Mouse (Mus musculus) bone marrow, adult 2 months (tissue): Measurements from ENCODE around the gene Fbxw25. TPM values are rescaled to one million over a fixed set of nuclear protein-coding genes. Genes with fewer than 3 reads are reported as not detected.
"Not testable (repeated sequence)": the region's sequence is repeated elsewhere in the genome, so short reads cannot be mapped to it uniquely, and the experiment has no call there.

Source experiments
- H3K27ac ChIP-seq: fragments of 200-500 bp; 2 replicates; pipeline ENCODE4 v1.5.1; 2012; ENCODE audit warnings: low read depth, mild to moderate bottlenecking, control low read depth, inconsistent platforms, low read length; ENCODE audit not compliant: control insufficient read depth, poor library complexity, insufficient read depth
- H3K4me1 ChIP-seq: fragments of 200-500 bp; 2 replicates; pipeline ENCODE4 v1.6.1; 2011; ENCODE audit warnings: low read length; ENCODE audit not compliant: control insufficient read depth, insufficient read depth
- H3K4me3 ChIP-seq: fragments of 200-500 bp; replicated peaks from 2 replicates; pipeline ENCODE3; 2011; ENCODE audit warnings: mild to moderate bottlenecking, low read depth, low read length, control low read depth; ENCODE audit not compliant: control insufficient read depth
- CTCF ChIP-seq: fragments of 200-500 bp; IDR thresholded peaks from 2 replicates; pipeline ENCODE4 v1.5.1; 2011; ENCODE audit warnings: low read length, control low read depth; ENCODE audit not compliant: control insufficient read depth, insufficient read depth
- POLR2A ChIP-seq: fragments of 200-500 bp; IDR thresholded peaks from 2 replicates; pipeline ENCODE4 v1.6.1; 2011; ENCODE audit warnings: low read depth, mild to moderate bottlenecking, control low read depth, low read length, borderline replicate concordance; ENCODE audit not compliant: control insufficient read depth
- WGBS: fragments of 180-500 bp; shearing (Covaris S2); methylation state at CpG from one replicate; pipeline ENCODE4 v1.1.7; 2018; 5-methylcytosine and 5-hydroxymethylcytosine counted together
- polyA plus RNA-seq: library from polyadenylated mRNA; stranded (reverse); fragments of >200 nt; gene quantifications from 2 replicates; pipeline ENCODE4 v1.2.4, GENCODE M21; 2011; ENCODE audit warnings: low replicate concordance; ENCODE audit not compliant: missing spikeins, insufficient read depth, insufficient read length

Gene Fbxw25
- polyA plus RNA-seq, result not detected in 2 replicates

DNA sequence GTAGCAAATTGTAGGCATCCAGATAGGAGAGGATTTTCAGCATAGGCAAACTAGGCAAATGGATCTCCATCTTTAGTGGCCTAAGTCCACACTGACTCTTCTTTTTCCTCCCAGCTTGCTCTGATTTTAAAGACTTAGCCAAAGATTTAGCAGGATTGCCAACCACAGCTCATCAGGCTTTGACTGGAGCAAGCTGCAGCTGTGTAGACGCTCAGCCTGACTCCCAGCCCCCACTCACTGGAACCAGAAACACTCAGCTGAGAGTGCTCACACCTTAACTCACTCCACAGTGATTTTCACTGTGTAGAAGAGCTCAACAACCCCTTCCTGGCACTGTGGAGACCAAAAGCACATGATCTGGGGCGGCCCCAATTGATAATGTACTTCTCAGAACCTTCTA lies at the start of gene Fbxw25:
Fbxw25 (minus strand) TSS at position 101 of the 400 bp plus-strand sequence.
- H3K27ac ChIP-seq, H3K4me3 ChIP-seq, H3K4me1 ChIP-seq: not testable (repeated sequence)
- WGBS, result 57% methylated on average over 2 of the region's 2 CpGs

DNA sequence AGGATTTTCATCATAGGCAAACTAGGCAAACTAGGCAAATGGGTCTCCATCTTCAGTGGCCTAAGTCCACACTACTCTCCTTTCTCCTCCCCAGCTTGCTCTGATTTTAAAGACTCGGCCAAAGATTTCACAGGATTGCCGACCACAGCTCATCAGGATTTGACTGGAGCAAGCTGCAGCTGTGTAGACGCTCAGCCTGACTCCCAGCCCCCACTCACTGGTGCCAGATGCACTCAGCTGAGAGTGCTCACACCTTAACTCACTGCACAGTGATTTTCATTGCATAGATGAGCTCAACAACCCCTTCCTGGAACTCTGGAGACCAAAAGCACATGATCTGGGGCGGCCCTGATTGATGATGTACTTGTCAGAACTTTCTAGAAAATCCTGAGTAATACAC lies 38.1 kb upstream of the Fbxw25 start, which contains the start of gene Fbxw18:
Fbxw18 (minus strand) TSS at position 101 of the 400 bp plus-strand sequence.
- not testable (repeated sequence) for H3K4me3 ChIP-seq, H3K4me1 ChIP-seq, H3K27ac ChIP-seq
- 58% methylated on average over 4 of the region's 4 CpGs for WGBS

DNA sequence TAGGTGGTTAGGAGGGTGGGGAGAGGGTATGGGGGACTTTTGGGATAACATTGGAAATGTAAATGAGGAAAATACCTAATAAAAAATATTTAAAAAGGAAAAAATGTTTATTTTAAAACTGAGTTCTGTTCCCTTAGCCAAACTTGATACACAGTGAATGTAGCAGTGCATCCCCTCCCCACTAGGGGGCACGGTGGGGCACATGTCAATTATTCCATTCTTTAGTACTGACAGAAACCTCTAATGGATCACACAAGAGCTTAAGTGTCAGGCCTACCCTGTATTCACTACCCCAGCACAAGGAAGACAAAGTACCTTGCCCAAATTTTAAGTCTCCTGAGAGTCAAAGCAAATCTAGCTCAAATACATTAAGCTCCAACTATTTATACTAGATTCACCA lies 20.8 kb upstream of the Fbxw25 start:
- WGBS, result 3% methylated on average over 1 of the region's 1 CpGs

DNA sequence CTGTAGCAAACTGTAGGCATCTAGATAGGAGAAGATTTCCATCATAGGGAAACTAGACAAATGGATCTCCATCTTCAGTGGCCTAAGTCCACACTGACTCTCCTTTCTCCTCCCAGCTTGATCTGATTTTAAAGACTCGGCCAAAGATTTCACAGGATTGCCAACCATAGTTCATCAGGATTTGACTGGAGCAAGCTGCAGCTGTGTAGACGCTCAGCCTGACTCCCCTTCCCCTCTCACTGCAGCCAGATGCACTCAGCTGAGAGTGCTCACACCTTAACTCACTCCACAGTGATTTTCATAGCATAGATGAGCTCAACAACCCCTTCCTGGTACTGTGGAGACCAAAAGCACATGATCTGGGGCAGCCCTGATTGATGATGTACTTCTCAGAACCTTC lies 38.5 kb downstream of the Fbxw25 start, which contains the start of gene Fbxw24:
Fbxw24 (minus strand) TSS at position 101 of the 400 bp plus-strand sequence.
- H3K4me1 ChIP-seq, H3K4me3 ChIP-seq, H3K27ac ChIP-seq: not testable (repeated sequence)
- 70% methylated on average over 2 of the region's 2 CpGs for WGBS

More for the DNA sequence above, 20.8 kb upstream of the Fbxw25 start:
- no peak overlapping the region for H3K27ac ChIP-seq
- H3K4me1 ChIP-seq, result no peaks in the 10 kb centered on the region
- no peak overlapping the region for H3K4me3 ChIP-seq
- peak; percentile 59 for TF ChIP-seq CTCF
- TF ChIP-seq POLR2A, result no peak

GRCm38 (mm10) chr9:109606837-109607236 lies 57.6 kb downstream of the Fbxw25 start:
- 30% methylated on average over 5 of the region's 5 CpGs for WGBS
- H3K4me3 ChIP-seq, H3K4me1 ChIP-seq, H3K27ac ChIP-seq: not testable (repeated sequence)

GRCm38 (mm10) chr9:109602128-109602527 lies 62.3 kb downstream of the Fbxw25 start:
- not testable (repeated sequence) for H3K4me3 ChIP-seq, H3K27ac ChIP-seq, H3K4me1 ChIP-seq
- TF ChIP-seq CTCF, result peak; percentile 23; the same call in 1 of the 2 replicates
- WGBS, result 44% methylated on average over 2 of the region's 2 CpGs

DNA sequence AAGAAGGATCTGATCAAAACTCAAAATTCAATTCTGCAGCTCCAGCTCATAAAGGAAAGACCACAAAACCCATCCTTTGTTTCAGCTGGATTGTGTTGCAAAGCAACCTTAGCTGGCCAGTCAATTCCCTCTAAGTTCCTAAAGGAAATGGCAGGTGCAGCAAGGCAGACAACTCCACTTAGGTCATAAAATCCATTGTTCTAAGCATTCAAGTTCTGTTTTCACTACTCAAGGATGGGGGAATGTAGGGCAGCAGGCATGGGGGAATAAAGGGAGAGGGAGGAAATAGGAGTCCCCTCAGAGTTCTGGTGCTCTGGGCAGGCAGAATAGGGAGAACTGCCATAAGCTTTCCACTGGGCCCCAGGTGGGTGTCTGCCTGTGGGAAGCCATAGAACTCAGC lies 67.2 kb downstream of the Fbxw25 start:
- no peaks in the 10 kb centered on the region for H3K4me1 ChIP-seq
- H3K27ac ChIP-seq, result no peak overlapping the region
- TF ChIP-seq CTCF (no peak), POLR2A (no peak)
- H3K4me3 ChIP-seq, result no peak overlapping the region

Other genes starting within 250 kb of the Fbxw25 start
- not detected in 2 replicates for gene Fbxw16, start 215.5 kb downstream of the Fbxw25 start, polyA plus RNA-seq
- 3.1 and 6.3 TPM in 2 replicates for gene Fbxw19, start 168.8 kb downstream of the Fbxw25 start, polyA plus RNA-seq
- not detected in 2 replicates for gene Fbxw15, start 96.4 kb downstream of the Fbxw25 start, polyA plus RNA-seq
- not detected in 2 replicates for gene Fbxw24, start 38.6 kb downstream of the Fbxw25 start, polyA plus RNA-seq
- not detected in 2 replicates for gene Fbxw18, start 38.0 kb upstream of the Fbxw25 start, polyA plus RNA-seq
- gene Fbxw26, start 81.4 kb upstream of the Fbxw25 start, polyA plus RNA-seq, result not detected in 2 replicates
- gene Fbxw27, start 126.0 kb upstream of the Fbxw25 start, polyA plus RNA-seq, result not detected in 2 replicates
- gene Spink8, start 147.6 kb upstream of the Fbxw25 start, polyA plus RNA-seq, result not detected in 2 replicates
- 12.8 and 25.8 TPM in 2 replicates for gene Nme6, start 168.1 kb upstream of the Fbxw25 start, polyA plus RNA-seq
- 1,948 and 4,579 TPM in 2 replicates for gene Camp, start 185.0 kb upstream of the Fbxw25 start, polyA plus RNA-seq
- 18.7 and 28.3 TPM in 2 replicates for gene Cdc25a, start 210.9 kb upstream of the Fbxw25 start, polyA plus RNA-seq